Mouse (Mus musculus): ENCODE data around the gene Kmt5c. TPM values are rescaled to one million over a fixed set of nuclear protein-coding genes. Genes with fewer than 3 reads are reported as not detected.

Kmt5c gene
- total RNA-seq, 2 experiments from 2014 or later = 23.8 to 31.1 TPM

GRCm38 (mm10) chr7:4724359-4724758 is 15.6 kb upstream of the Kmt5c start:
- TF ChIP-seq CTCF (IDR thresholded peaks at IDR 0.05) = no peak
- intact Hi-C loops (cut with DNase I) = loop anchor here (5.0 kb wide), 1 partner anchor 68 kb away; the partner anchor contains the start of gene Rpl28
- Histone ChIP-seq H3K27ac (no peak overlapping the region), H3K4me3 (no peak overlapping the region)
- DNase-seq (ENCODE audit: extremely low spot score in 1 of 2, low spot score in 2 of 2) = no peak

- H3K4me3 ChIP-seq = no peak within 1 kb of the TSS
- no peak within 1 kb of the TSS for H3K27ac ChIP-seq
- DNase-seq (ENCODE audit: extremely low spot score in 1 of 2, low spot score in 2 of 2) = no peak
- intact Hi-C loops (cut with DNase I) = no loop called here
- no peak for TF ChIP-seq CTCF (IDR thresholded peaks at IDR 0.05)
Measured at GRCm38 (mm10) chr7:4725169-4725568, 14.7 kb upstream of the Kmt5c start, which contains the start of gene Tmem150b. TSS of gene Tmem150b (minus strand) at chr7:4725249.

GRCm38 (mm10) chr7:4731090-4731489 is 8.8 kb upstream of the Kmt5c start:
- Histone ChIP-seq H3K4me3 (no peak overlapping the region), H3K27ac (no peak overlapping the region)
- TF ChIP-seq CTCF (IDR thresholded peaks at IDR 0.05) = no peak
- no peak for DNase-seq (ENCODE audit: extremely low spot score in 1 of 2, low spot score in 2 of 2)
- intact Hi-C loops (cut with DNase I) = no loop called here

GRCm38 (mm10) chr7:4732968-4733392 is 6.9 kb upstream of the Kmt5c start:
- intact Hi-C loops (cut with DNase I) = no loop called here
- H3K4me3 ChIP-seq = no peak overlapping the region
- no peak for TF ChIP-seq CTCF (IDR thresholded peaks at IDR 0.05)
- no peak overlapping the region for H3K27ac ChIP-seq
- no peak for DNase-seq (ENCODE audit: extremely low spot score in 1 of 2, low spot score in 2 of 2)

GRCm38 (mm10) chr7:4739041-4739543 is 823 bp upstream of the Kmt5c start:
- DNase-seq (ENCODE audit: extremely low spot score in 1 of 2, low spot score in 2 of 2) = no peak
- intact Hi-C loops (cut with DNase I) = no loop called here
- no peak for TF ChIP-seq CTCF (IDR thresholded peaks at IDR 0.05)
- Histone ChIP-seq H3K27ac (peak overlapping the region; percentile 72), H3K4me3 (peak overlapping the region; percentile 40)

- peak in 1 of 2 experiments; percentile 23 for DNase-seq (ENCODE audit: extremely low spot score in 1 of 2, low spot score in 2 of 2)
- intact Hi-C loops (cut with DNase I) = loop anchor here (2.0 kb wide), 1 partner anchor 50 kb away; no protein-coding TSS in a partner anchor
- Histone ChIP-seq H3K27ac (peak overlapping the region; percentile 92), H3K4me3 (peak overlapping the region; percentile 84)
- TF ChIP-seq CTCF (IDR thresholded peaks at IDR 0.05) = no peak
Measured at GRCm38 (mm10) chr7:4740309-4740727, 403 bp downstream of the Kmt5c start.

GRCm38 (mm10) chr7:4741151-4741550 is 1.2 kb downstream of the Kmt5c start:
- no peak for TF ChIP-seq CTCF (IDR thresholded peaks at IDR 0.05)

GRCm38 (mm10) chr7:4741672-4742481 is 2.0 kb downstream of the Kmt5c start:
- TF ChIP-seq CTCF (IDR thresholded peaks at IDR 0.05) = no peak
- peak overlapping the region; percentile 92 for H3K27ac ChIP-seq
- intact Hi-C loops (cut with DNase I) = loop anchor here (2.0 kb wide), 1 partner anchor 49 kb away; no protein-coding TSS in a partner anchor
- peak overlapping the region; percentile 84 for H3K4me3 ChIP-seq
- DNase-seq (ENCODE audit: extremely low spot score in 1 of 2, low spot score in 2 of 2) = no peak

More at GRCm38 (mm10) chr7:4741151-4741550, 1.2 kb downstream of the Kmt5c start:
- Histone ChIP-seq H3K4me3 (peak overlapping the region; percentile 84), H3K27ac (peak overlapping the region; percentile 92)
- DNase-seq (ENCODE audit: extremely low spot score in 1 of 2, low spot score in 2 of 2) = no peak
- intact Hi-C loops (cut with DNase I) = loop anchor here (2.0 kb wide), 1 partner anchor 50 kb away; no protein-coding TSS in a partner anchor

- no peak overlapping the region for H3K4me3 ChIP-seq
- TF ChIP-seq CTCF (IDR thresholded peaks at IDR 0.05) = no peak
- intact Hi-C loops (cut with DNase I) = no loop called here
- DNase-seq (ENCODE audit: extremely low spot score in 1 of 2, low spot score in 2 of 2) = no peak
- no peak overlapping the region for H3K27ac ChIP-seq
Measured at GRCm38 (mm10) chr7:4742482-4742819, 2.5 kb downstream of the Kmt5c start.

- TF ChIP-seq CTCF (IDR thresholded peaks at IDR 0.05) = no peak
- Histone ChIP-seq H3K4me3 (no peak overlapping the region), H3K27ac (no peak overlapping the region)
- intact Hi-C loops (cut with DNase I) = no loop called here
- DNase-seq (ENCODE audit: extremely low spot score in 1 of 2, low spot score in 2 of 2) = no peak
Measured at GRCm38 (mm10) chr7:4743354-4743753, 3.4 kb downstream of the Kmt5c start.

GRCm38 (mm10) chr7:4744886-4745285 is 5.0 kb downstream of the Kmt5c start:
- no peak overlapping the region for H3K27ac ChIP-seq
- no peak overlapping the region for H3K4me3 ChIP-seq
- intact Hi-C loops (cut with DNase I) = no loop called here
- no peak for DNase-seq (ENCODE audit: extremely low spot score in 1 of 2, low spot score in 2 of 2)
- no peak for TF ChIP-seq CTCF (IDR thresholded peaks at IDR 0.05)

- intact Hi-C loops (cut with DNase I) = no loop called here
- Histone ChIP-seq H3K27ac (no peak overlapping the region), H3K4me3 (no peak overlapping the region)
- no peak for DNase-seq (ENCODE audit: extremely low spot score in 1 of 2, low spot score in 2 of 2)
- TF ChIP-seq CTCF (IDR thresholded peaks at IDR 0.05) = no peak
Measured at GRCm38 (mm10) chr7:4746326-4746980, 6.5 kb downstream of the Kmt5c start.

All from left cerebral cortex, adult 2 months (tissue).